Mouse (Mus musculus): Measurements from ENCODE around the gene Usp32. TPM values are rescaled to one million over a fixed set of nuclear protein-coding genes. Genes with fewer than 3 reads are reported as not detected.

Gene Usp32
- total and polyA plus RNA-seq, 3 experiments: 1.7 to 51.6 (median 39.9) TPM

DNA sequence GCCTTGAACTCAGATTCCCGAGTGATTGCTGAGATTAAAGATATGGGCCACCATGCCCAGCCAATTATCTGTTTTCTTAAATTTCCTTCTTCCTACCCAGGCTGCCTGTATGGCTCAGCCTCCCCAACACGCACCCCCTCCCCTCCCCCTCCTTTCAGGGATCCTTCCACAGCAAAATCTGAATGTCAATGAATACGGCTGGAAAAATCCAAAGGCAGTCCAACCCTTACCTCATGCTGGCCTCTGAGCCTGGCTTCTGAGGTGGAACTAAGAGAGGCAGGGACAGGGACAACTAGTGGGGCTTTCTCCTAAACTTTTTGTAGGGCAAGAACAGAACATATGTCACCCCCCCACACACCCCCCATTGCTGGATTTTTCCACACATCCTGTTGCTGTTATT is 191.8 kb downstream of the Usp32 start:
- no peak for DNase-seq

DNA sequence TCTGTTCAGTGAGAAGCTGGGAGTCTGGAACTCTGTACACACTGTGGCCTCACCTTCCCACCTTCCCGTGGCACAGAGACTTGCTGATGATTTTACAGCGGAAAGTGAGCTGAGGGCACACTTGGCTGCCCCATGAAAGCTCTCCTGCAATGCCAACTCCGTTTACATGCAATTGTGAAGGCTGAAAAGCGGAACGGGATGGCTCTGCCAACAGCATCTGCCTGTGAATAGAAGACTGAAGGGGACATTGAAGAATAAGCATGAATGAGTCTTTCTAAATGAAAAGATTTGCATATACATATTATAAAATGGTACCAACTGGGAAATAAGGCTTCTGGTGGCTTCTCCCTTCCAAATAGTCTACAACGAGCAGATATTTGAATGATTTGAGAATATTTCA is 192.8 kb downstream of the Usp32 start:
- DNase-seq: no peak

GRCm38 (mm10) chr11:84945841-84946240 is 194.1 kb downstream of the Usp32 start:
- DNase-seq: no peak

DNA sequence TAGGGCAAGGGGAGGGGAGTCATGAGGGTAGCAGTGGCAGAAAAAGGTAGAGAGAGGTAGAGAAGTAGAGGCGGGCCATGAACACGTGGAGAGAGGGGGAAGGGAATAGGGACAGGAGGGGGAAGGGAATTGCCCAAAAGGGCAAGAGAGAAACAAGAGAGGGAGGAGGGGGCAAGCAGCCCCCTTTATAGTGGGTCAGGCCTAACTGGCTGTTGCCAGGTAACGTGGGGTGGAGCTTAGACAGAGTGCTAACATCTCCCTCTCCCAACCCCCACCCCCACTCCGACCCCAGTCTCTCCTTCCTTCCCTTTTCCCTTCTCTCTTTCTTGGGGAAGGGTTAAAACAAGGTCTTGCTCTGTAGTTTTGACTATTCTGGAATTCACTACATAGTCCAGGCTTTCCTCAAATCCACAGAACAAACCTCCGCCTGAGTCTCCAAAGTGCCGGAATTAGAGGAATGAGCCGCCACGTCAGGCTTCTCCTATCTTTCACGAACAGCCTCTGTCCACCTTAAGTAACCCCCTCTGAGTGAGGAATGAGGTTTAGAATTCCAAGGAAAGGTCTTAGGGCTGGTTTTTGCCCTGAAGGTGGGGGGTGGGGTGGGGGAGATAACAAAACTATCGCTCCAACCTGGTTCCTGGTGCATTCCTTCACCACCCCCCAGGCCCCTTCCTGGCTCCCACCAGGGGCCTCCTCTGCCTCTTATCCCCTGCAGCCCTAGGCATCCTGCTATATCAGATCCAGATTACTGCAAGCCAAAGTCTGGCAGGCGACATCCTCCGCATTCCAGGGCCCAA is 195.1 kb downstream of the Usp32 start:
- no peak for DNase-seq

GRCm38 (mm10) chr11:84943948-84944347 is 196.0 kb downstream of the Usp32 start:
- peak; percentile 55 for DNase-seq

- no peak for DNase-seq
Measured at GRCm38 (mm10) chr11:84940140-84940539, 199.8 kb downstream of the Usp32 start.

- DNase-seq: no peak
Measured at GRCm38 (mm10) chr11:84939508-84940053, 200.4 kb downstream of the Usp32 start.

Other genes starting within 250 kb of the Usp32 start
- 10 to 100 TPM in 1 of 2 experiments, 1 to 10 TPM in 1; 8.6 to 13.7 TPM for gene Znhit3, start 223.8 kb downstream of the Usp32 start, total RNA-seq (2021)
- 5.8 and 6.2 TPM in 2 replicates for gene Znhit3, start 223.8 kb downstream of the Usp32 start, polyA plus RNA-seq (2012; rRNA removed)
- 1 to 10 TPM; 5.2 to 8.5 TPM for gene Car4, start 182.4 kb downstream of the Usp32 start, total RNA-seq (2021)
- 3.8 and 4.3 TPM in 2 replicates for gene Car4, start 182.4 kb downstream of the Usp32 start, polyA plus RNA-seq (2012; rRNA removed)
- gene 1700125H20Rik, start 30.2 kb upstream of the Usp32 start, total RNA-seq (2021): 1 to 10 TPM in 1 of 2 experiments, not detected in 1; 2.4 TPM
- gene 1700125H20Rik, start 30.2 kb upstream of the Usp32 start, polyA plus RNA-seq (2012; rRNA removed): not detected in 2 replicates
- 10 to 100 TPM; 34.8 to 41.6 TPM for gene Appbp2, start 95.0 kb upstream of the Usp32 start, total RNA-seq (2021)
- gene Appbp2, start 95.0 kb upstream of the Usp32 start, polyA plus RNA-seq (2012; rRNA removed): 17.6 and 20.3 TPM in 2 replicates
- 10 to 100 TPM; 12.0 to 14.1 TPM for gene Ppm1d, start 171.1 kb upstream of the Usp32 start, total RNA-seq (2021)
- gene Ppm1d, start 171.1 kb upstream of the Usp32 start, polyA plus RNA-seq (2012; rRNA removed): 5.5 and 5.9 TPM in 2 replicates
- 10 to 100 TPM; 45.8 to 47.6 TPM for gene Bcas3, start 213.0 kb upstream of the Usp32 start, total RNA-seq (2021)
- 63.8 and 66.9 TPM in 2 replicates for gene Bcas3, start 213.0 kb upstream of the Usp32 start, polyA plus RNA-seq (2012; rRNA removed)

All from adrenal gland, adult 2 months (tissue).